Mouse (Mus musculus) MEL (cell line): ENCODE data around the gene Fbxo21. TPM values are rescaled to one million over a fixed set of nuclear protein-coding genes. Genes with fewer than 3 reads are reported as not detected.

Source experiments
- DNase-seq: peaks from one replicate; pipeline ENCODE4 v3.0.0; 2011; ENCODE audit warnings: low read depth, low spot score
- H3K27ac ChIP-seq: 2 replicates; pipeline ENCODE4 v1.5.1; 2012; ENCODE audit warnings: low read depth, mild to moderate bottlenecking, control low read depth, low read length, moderate library complexity; ENCODE audit not compliant: control insufficient read depth
- H3K27me3 ChIP-seq, 2 experiments: fragments of 150-350 bp in 1 of 2; sonication (generic) in 1 of 2; 2 replicates each; pipeline ENCODE4 v1.6.1; 2012; ENCODE audit warnings: low read length in 2 of 2, mild to moderate bottlenecking in 2 of 2, improper control_type of control experiment in 1 of 2, moderate library complexity in 1 of 2; ENCODE audit not compliant: insufficient read depth in 2 of 2, control insufficient read depth in 1 of 2
- H3K36me3 ChIP-seq, 2 experiments: 2 replicates each; pipeline ENCODE4 v1.6.1; 2012 to 2014; ENCODE audit warnings: low read length in 2 of 2, improper control_type of control experiment in 1 of 2, inconsistent platforms in 1 of 2, mild to moderate bottlenecking in 1 of 2; ENCODE audit not compliant: insufficient read depth in 2 of 2, control insufficient read depth in 1 of 2
- H3K4me1 ChIP-seq, 2 experiments: fragments of 150-350 bp in 1 of 2; sonication (generic) in 1 of 2; 2 replicates each; pipeline ENCODE4 v1.6.1; 2012; ENCODE audit warnings: low read length in 2 of 2, improper control_type of control experiment in 1 of 2, mild to moderate bottlenecking in 1 of 2; ENCODE audit not compliant: insufficient read depth in 2 of 2, control insufficient read depth in 1 of 2
- H3K4me3 ChIP-seq, 2 experiments: fragments of 150-350 bp in 1 of 2; sonication (generic) in 1 of 2; 2 replicates each; pipeline ENCODE4 v1.5.1; 2012; ENCODE audit warnings: low read depth in 2 of 2, low read length in 2 of 2, mild to moderate bottlenecking in 2 of 2, moderate library complexity in 2 of 2, control low read depth in 1 of 2, improper control_type of control experiment in 1 of 2; ENCODE audit not compliant: control insufficient read depth in 1 of 2, insufficient read depth in 1 of 2
- H3K79me2 ChIP-seq: 2 replicates; pipeline ENCODE4 v1.6.1; 2012; ENCODE audit warnings: mild to moderate bottlenecking, low read length, moderate library complexity; ENCODE audit not compliant: control insufficient read depth, poor library complexity, insufficient read depth
- H3K9ac ChIP-seq: 2 replicates; pipeline ENCODE4 v1.6.1; 2012; ENCODE audit warnings: low read depth, mild to moderate bottlenecking, control low read depth, low read length, moderate library complexity; ENCODE audit not compliant: control insufficient read depth, poor library complexity, severe bottlenecking
- H3K9me3 ChIP-seq: fragments of 150-350 bp; sonication (generic); replicated peaks from 2 replicates; pipeline ENCODE4 v1.6.1; 2012; ENCODE audit warnings: mild to moderate bottlenecking, low read length, improper control_type of control experiment, moderate library complexity; ENCODE audit not compliant: insufficient read depth
- BHLHE40 ChIP-seq: IDR thresholded peaks from 2 replicates; pipeline ENCODE4 v1.6.1; 2012; ENCODE audit warnings: low read depth, mild to moderate bottlenecking, inconsistent platforms, low read length, improper control_type of control experiment, borderline replicate concordance
- CHD1 ChIP-seq: IDR thresholded peaks from 2 replicates; pipeline ENCODE4 v1.6.1; 2012; ENCODE audit warnings: low read depth, mild to moderate bottlenecking, inconsistent platforms, low read length, improper control_type of control experiment
- CHD2 ChIP-seq: IDR thresholded peaks from 2 replicates; pipeline ENCODE4 v1.6.1; 2011; ENCODE audit warnings: low read length, improper control_type of control experiment
- CTCF ChIP-seq, 3 experiments: IDR thresholded peaks in 2 of 3; conservative IDR thresholded peaks in 1 of 3; 2 replicates each; pipeline ENCODE4 v1.5.1; 2011 to 2012; ENCODE audit warnings: low read length in 3 of 3, low read depth in 2 of 3, mild to moderate bottlenecking in 2 of 3, improper control_type of control experiment in 1 of 3, inconsistent platforms in 1 of 3, mixed read lengths in 1 of 3, moderate library complexity in 1 of 3; ENCODE audit not compliant: control insufficient read depth in 1 of 3, insufficient read depth in 1 of 3, poor library complexity in 1 of 3, severe bottlenecking in 1 of 3
- E2F4 ChIP-seq: IDR thresholded peaks from 2 replicates; pipeline ENCODE4 v1.6.1; 2011; ENCODE audit warnings: low read depth, low read length, improper control_type of control experiment, borderline replicate concordance
- ELF1 ChIP-seq: IDR thresholded peaks from 2 replicates; pipeline ENCODE4 v1.6.1; 2014; ENCODE audit warnings: low read depth, mild to moderate bottlenecking, inconsistent platforms, low read length, improper control_type of control experiment, moderate library complexity
- GABPA ChIP-seq: IDR thresholded peaks from 2 replicates; pipeline ENCODE4 v1.6.1; 2012; ENCODE audit warnings: low read depth, mild to moderate bottlenecking, inconsistent platforms, low read length, improper control_type of control experiment, moderate library complexity
- GATA1 ChIP-seq: IDR thresholded peaks from 2 replicates; pipeline ENCODE4 v1.6.1; 2011; ENCODE audit warnings: low read depth, low read length, improper control_type of control experiment
- HCFC1 ChIP-seq: IDR thresholded peaks from 2 replicates; pipeline ENCODE4 v1.6.1; 2012; ENCODE audit warnings: low read depth, mild to moderate bottlenecking, inconsistent platforms, low read length, improper control_type of control experiment, moderate library complexity
- JUND ChIP-seq: IDR thresholded peaks from 2 replicates; pipeline ENCODE4 v1.6.1; 2011; ENCODE audit warnings: low read depth, mild to moderate bottlenecking, improper control_type of control experiment, low read length
- MAFK ChIP-seq: IDR thresholded peaks from 2 replicates; pipeline ENCODE4 v1.6.1; 2011; ENCODE audit warnings: low read depth, mild to moderate bottlenecking, low read length, improper control_type of control experiment, borderline replicate concordance
- MAX ChIP-seq: IDR thresholded peaks from 2 replicates; pipeline ENCODE4 v1.6.1; 2011; ENCODE audit warnings: low read length, improper control_type of control experiment
- MAZ ChIP-seq: IDR thresholded peaks from 2 replicates; pipeline ENCODE4 v1.6.1; 2012; ENCODE audit warnings: low read depth, mild to moderate bottlenecking, inconsistent platforms, low read length, improper control_type of control experiment
- MYB ChIP-seq: IDR thresholded peaks from 2 replicates; pipeline ENCODE4 v1.6.1; 2011; ENCODE audit warnings: mild to moderate bottlenecking, low read depth, low read length, improper control_type of control experiment
- MYC ChIP-seq: IDR thresholded peaks from 2 replicates; pipeline ENCODE4 v1.6.1; 2011; ENCODE audit warnings: low read depth, mild to moderate bottlenecking, low read length, improper control_type of control experiment, moderate library complexity
- NELFE ChIP-seq: IDR thresholded peaks from 2 replicates; pipeline ENCODE4 v1.6.1; 2011; ENCODE audit warnings: low read depth, low read length, improper control_type of control experiment
- NRF1 ChIP-seq: IDR thresholded peaks from 2 replicates; pipeline ENCODE4 v1.6.1; 2014; ENCODE audit warnings: low read depth, mild to moderate bottlenecking, inconsistent platforms, low read length, improper control_type of control experiment, moderate library complexity; ENCODE audit not compliant: poor library complexity, insufficient read depth, severe bottlenecking
- POLR2A ChIP-seq, 2 experiments: IDR thresholded peaks; 2 replicates each; pipeline ENCODE4 v1.6.1; 2011 to 2012; ENCODE audit warnings: low read length in 2 of 2, mild to moderate bottlenecking in 2 of 2, control low read depth in 1 of 2, improper control_type of control experiment in 1 of 2, low read depth in 1 of 2, moderate library complexity in 1 of 2; ENCODE audit not compliant: control insufficient read depth in 1 of 2, insufficient read depth in 1 of 2, poor library complexity in 1 of 2
- POLR2AphosphoS2 ChIP-seq: IDR thresholded peaks from 2 replicates; pipeline ENCODE4 v1.6.1; 2011; ENCODE audit warnings: low read length, improper control_type of control experiment
- RAD21 ChIP-seq: IDR thresholded peaks from 2 replicates; pipeline ENCODE4 v1.6.1; 2011; ENCODE audit warnings: mild to moderate bottlenecking, low read depth, low read length, improper control_type of control experiment
- RCOR1 ChIP-seq: IDR thresholded peaks from 2 replicates; pipeline ENCODE4 v1.6.1; 2012; ENCODE audit warnings: low read depth, mild to moderate bottlenecking, inconsistent platforms, low read length, improper control_type of control experiment
- SMC3 ChIP-seq: IDR thresholded peaks from 2 replicates; pipeline ENCODE4 v1.6.1; 2011; ENCODE audit warnings: low read depth, low read length, improper control_type of control experiment
- TAL1 ChIP-seq: IDR thresholded peaks from 2 replicates; pipeline ENCODE4 v1.6.1; 2012; ENCODE audit warnings: mild to moderate bottlenecking, inconsistent platforms, low read length, moderate library complexity, mixed read lengths
- TBP ChIP-seq: IDR thresholded peaks from 2 replicates; pipeline ENCODE4 v1.8.0; 2011; ENCODE audit warnings: low read depth, low read length, improper control_type of control experiment
- UBTF ChIP-seq: IDR thresholded peaks from 2 replicates; pipeline ENCODE4 v1.6.1; 2012; ENCODE audit warnings: low read depth, mild to moderate bottlenecking, inconsistent platforms, low read length, improper control_type of control experiment, moderate library complexity, borderline replicate concordance; ENCODE audit not compliant: insufficient read depth
- ZC3H11A ChIP-seq: IDR thresholded peaks from 2 replicates; pipeline ENCODE4 v1.6.1; 2012; ENCODE audit warnings: low read depth, mild to moderate bottlenecking, inconsistent platforms, low read length, improper control_type of control experiment
- ZKSCAN1 ChIP-seq: IDR thresholded peaks from 2 replicates; pipeline ENCODE4 v1.6.1; 2012; ENCODE audit warnings: low read depth, mild to moderate bottlenecking, inconsistent platforms, low read length, improper control_type of control experiment, moderate library complexity
- ZMIZ1 ChIP-seq: IDR thresholded peaks from 2 replicates; pipeline ENCODE4 v1.6.1; 2012; ENCODE audit warnings: low read depth, mild to moderate bottlenecking, inconsistent platforms, low read length, improper control_type of control experiment, moderate library complexity
- ZNF384 ChIP-seq: IDR thresholded peaks from 2 replicates; pipeline ENCODE4 v1.6.1; 2012; ENCODE audit warnings: low read depth, mild to moderate bottlenecking, inconsistent platforms, low read length, improper control_type of control experiment
- polyA plus RNA-seq, 2 experiments: library from polyadenylated mRNA; stranded (reverse) in 1 of 2; unstranded in 1 of 2; fragments of >175 nt in 1 of 2; fragments of >200 nt in 1 of 2; gene quantifications; 2 replicates each; pipeline versions ENCODE4 v1.2.1 to v1.2.4; 2012; ENCODE audit warnings: low replicate concordance in 2 of 2, low read depth in 1 of 2; ENCODE audit not compliant: insufficient read length in 2 of 2, insufficient read depth in 1 of 2, missing spikeins in 1 of 2
- total RNA-seq: library from RNA; depleted of rRNA; stranded (reverse); fragments of 300-350 nt; gene quantifications from 2 replicates; pipeline ENCODE4 v1.2.3, GENCODE M21; 2012

Fbxo21 gene
- total and polyA plus RNA-seq, 3 experiments = 10.4 to 20.5 TPM; not detected in 1

GRCm38 (mm10) chr5:117964750-117965149 is 11.8 kb upstream of the Fbxo21 start:
- no peak for DNase-seq
- H3K9me3 ChIP-seq = no peaks in the 10 kb centered on the region
- no peak overlapping the region for H3K9ac ChIP-seq
- TF ChIP-seq E2F4 = no peak
- TF ChIP-seq ZKSCAN1 = no peak
- TF ChIP-seq CHD1 = no peak
- no peak for TF ChIP-seq POLR2AphosphoS2
- no peak for TF ChIP-seq GATA1
- no peak for TF ChIP-seq NRF1
- no peak for TF ChIP-seq CHD2
- TF ChIP-seq GABPA = no peak
- TF ChIP-seq NELFE = no peak
- TF ChIP-seq MAFK = no peak
- TF ChIP-seq SMC3 = no peak
- no peak for TF ChIP-seq TBP
- TF ChIP-seq MYB = no peak
- TF ChIP-seq MYC = no peak
- no peak for TF ChIP-seq MAX
- no peak for TF ChIP-seq ZNF384
- TF ChIP-seq HCFC1 = no peak
- no peak for TF ChIP-seq MAZ
- H3K27me3 ChIP-seq = no peaks in the 10 kb centered on the region
- H3K36me3 ChIP-seq = no peaks in the 10 kb centered on the region; a peak in 1 of 4 replicates
- H3K4me1 ChIP-seq = peaks cover 0 to 5% of the 10 kb centered on the region in 2 experiments; a peak in 1 of 4 replicates
- no peaks in the 10 kb centered on the region for H3K79me2 ChIP-seq
- no peak overlapping the region for H3K27ac ChIP-seq
- H3K4me3 ChIP-seq = no peak overlapping the region

- Histone ChIP-seq H3K79me2 (no peaks in the 10 kb centered on the region), H3K9me3 (no peaks in the 10 kb centered on the region), H3K27ac (no peak overlapping the region), H3K9ac (no peak overlapping the region), H3K4me1 (peaks cover 0 to 5% of the 10 kb centered on the region in 2 experiments; a peak in 1 of 4 replicates), H3K27me3 (no peaks in the 10 kb centered on the region), H3K36me3 (no peaks in the 10 kb centered on the region; a peak in 1 of 4 replicates), H3K4me3 (no peak overlapping the region)
- DNase-seq = no peak
- TF ChIP-seq NRF1 (no peak), ELF1 (no peak), ZMIZ1 (no peak), JUND (no peak), MAX (no peak), SMC3 (no peak), TBP (no peak), TAL1 (no peak), GABPA (no peak), RAD21 (no peak), MAZ (no peak), ZC3H11A (no peak), POLR2A (IDR thresholded peaks at IDR 0.05; ENCODE audit: control insufficient read depth in 1 of 2, insufficient read depth in 1 of 2, low read depth in 1 of 2, low read length in 2 of 2, poor library complexity in 1 of 2) (no peak), BHLHE40 (no peak), MYB (no peak), CTCF (IDR thresholded peaks at IDR 0.05 in 2 of 3, conservative IDR thresholded peaks at IDR 0.05 in 1 of 3; ENCODE audit: control insufficient read depth in 1 of 3, insufficient read depth in 1 of 3, low read depth in 2 of 3, low read length in 3 of 3, poor library complexity in 1 of 3, severe bottlenecking in 1 of 3) (no peak), UBTF (no peak), GATA1 (no peak), POLR2AphosphoS2 (no peak), RCOR1 (no peak)
Measured at GRCm38 (mm10) chr5:117966956-117967355, 9.6 kb upstream of the Fbxo21 start.
